Mouse (Mus musculus): ENCODE measurements at regions not wholly inside any gene's neighbourhood (a gene's known extent, or its start where the extent isn't known, plus 50 kb on each side); places are given as distances from the start of the nearest gene placed in this dataset.

DNA sequence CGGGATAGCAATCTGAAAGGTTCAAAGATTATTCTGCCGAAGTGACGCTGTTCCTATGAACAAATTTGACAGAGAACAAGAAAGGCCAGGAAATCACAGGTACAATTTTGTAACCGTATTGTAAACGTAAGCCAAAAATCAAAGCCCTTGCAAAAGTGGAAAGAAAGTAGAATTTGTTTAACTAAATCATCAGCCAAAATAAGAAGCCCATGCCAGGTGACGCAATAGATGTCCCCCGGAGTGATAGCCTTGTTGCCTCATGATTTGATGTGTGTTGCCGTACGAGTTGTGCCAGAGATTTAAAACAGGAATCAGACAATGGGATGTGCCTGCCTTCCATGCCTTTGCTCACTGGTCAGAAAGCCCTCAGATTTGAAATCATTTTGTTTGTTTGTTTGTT, 144.3 kb upstream of the Cdkn3 start:
- H3K4me1 ChIP-seq (ENCODE audit: control insufficient read depth in 2 of 2, insufficient read depth in 2 of 2, low read length in 2 of 2, poor library complexity in 1 of 2) = no peaks in the 10 kb centered on the region
- in situ Hi-C loops (cut with MboI; ENCODE audit: low sequenced_read_pairs in 2 of 2, unreplicated experiment in 2 of 2) = no loop called here
- no peak for DNase-seq (ENCODE audit: low read depth, low spot score)

DNA sequence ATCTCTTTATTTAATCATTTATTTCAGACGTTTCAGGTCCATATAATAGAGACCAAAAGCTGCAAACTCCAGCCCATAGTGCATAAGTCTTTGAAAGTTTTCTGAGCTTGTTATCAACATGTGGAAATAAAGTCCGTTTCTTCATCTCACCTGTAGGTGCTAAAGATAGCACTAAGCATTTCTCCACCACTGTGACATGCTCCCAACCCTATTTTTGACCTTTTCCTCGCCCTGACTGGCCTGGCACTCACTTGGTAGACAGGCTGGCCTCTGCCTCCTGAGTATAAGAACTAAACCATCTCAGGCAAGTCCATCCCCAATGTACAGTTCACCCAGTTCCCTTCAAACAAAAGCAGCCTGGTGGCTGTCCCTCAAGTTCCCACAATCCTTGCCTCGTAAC, 145.4 kb upstream of the Cdkn3 start:
- H3K27ac ChIP-seq (ENCODE audit: insufficient read depth, low read depth, low read length, poor library complexity, severe bottlenecking) = no peak overlapping the region
- H3K9ac ChIP-seq (ENCODE audit: insufficient read depth, low read depth, low read length, poor library complexity, severe bottlenecking) = no peak overlapping the region
- no peaks in the 10 kb centered on the region for H3K4me1 ChIP-seq (ENCODE audit: control insufficient read depth in 2 of 2, insufficient read depth in 2 of 2, low read length in 2 of 2, poor library complexity in 1 of 2)
- no peaks in the 10 kb centered on the region for H3K9me3 ChIP-seq (ENCODE audit: control insufficient read depth, insufficient read depth, low read depth, low read length)
- no peak overlapping the region for H3K4me3 ChIP-seq (ENCODE audit: insufficient read depth in 1 of 2, low read depth in 1 of 2, low read length in 2 of 2, poor library complexity in 1 of 2, severe bottlenecking in 1 of 2)
- H3K36me3 ChIP-seq (ENCODE audit: control insufficient read depth, insufficient read depth, low read length, poor library complexity, severe bottlenecking) = no peaks in the 10 kb centered on the region
- in situ Hi-C loops (cut with MboI; ENCODE audit: low sequenced_read_pairs in 2 of 2, unreplicated experiment in 2 of 2) = no loop called here
- TF ChIP-seq HCFC1 (IDR thresholded peaks at IDR 0.05; ENCODE audit: borderline replicate concordance, insufficient read depth, low read length) = no peak
- TF ChIP-seq ZNF384 (IDR thresholded peaks at IDR 0.05; ENCODE audit: low read depth, low read length) = no peak
- TF ChIP-seq ZC3H11A (IDR thresholded peaks at IDR 0.05; ENCODE audit: borderline replicate concordance, low read depth, low read length) = no peak
- no peak for TF ChIP-seq CHD2 (IDR thresholded peaks at IDR 0.05; ENCODE audit: low read depth, low read length)
- no peak for TF ChIP-seq MAFK (IDR thresholded peaks at IDR 0.05; ENCODE audit: insufficient read depth, low read depth, low read length)
- DNase-seq (ENCODE audit: low read depth, low spot score) = no peak

More for the DNA sequence above, 144.3 kb upstream of the Cdkn3 start:
- TF ChIP-seq MAFK (IDR thresholded peaks at IDR 0.05; ENCODE audit: insufficient read depth, low read depth, low read length) (no peak), ZC3H11A (IDR thresholded peaks at IDR 0.05; ENCODE audit: borderline replicate concordance, low read depth, low read length) (no peak), HCFC1 (IDR thresholded peaks at IDR 0.05; ENCODE audit: borderline replicate concordance, insufficient read depth, low read length) (no peak), ZNF384 (IDR thresholded peaks at IDR 0.05; ENCODE audit: low read depth, low read length) (no peak), CHD2 (IDR thresholded peaks at IDR 0.05; ENCODE audit: low read depth, low read length) (no peak)
- Histone ChIP-seq H3K36me3 (ENCODE audit: control insufficient read depth, insufficient read depth, low read length, poor library complexity, severe bottlenecking) (no peaks in the 10 kb centered on the region), H3K9me3 (ENCODE audit: control insufficient read depth, insufficient read depth, low read depth, low read length) (no peaks in the 10 kb centered on the region), H3K27ac (ENCODE audit: insufficient read depth, low read depth, low read length, poor library complexity, severe bottlenecking) (no peak overlapping the region), H3K9ac (ENCODE audit: insufficient read depth, low read depth, low read length, poor library complexity, severe bottlenecking) (no peak overlapping the region), H3K4me3 (ENCODE audit: insufficient read depth in 1 of 2, low read depth in 1 of 2, low read length in 2 of 2, poor library complexity in 1 of 2, severe bottlenecking in 1 of 2) (no peak overlapping the region)

DNA sequence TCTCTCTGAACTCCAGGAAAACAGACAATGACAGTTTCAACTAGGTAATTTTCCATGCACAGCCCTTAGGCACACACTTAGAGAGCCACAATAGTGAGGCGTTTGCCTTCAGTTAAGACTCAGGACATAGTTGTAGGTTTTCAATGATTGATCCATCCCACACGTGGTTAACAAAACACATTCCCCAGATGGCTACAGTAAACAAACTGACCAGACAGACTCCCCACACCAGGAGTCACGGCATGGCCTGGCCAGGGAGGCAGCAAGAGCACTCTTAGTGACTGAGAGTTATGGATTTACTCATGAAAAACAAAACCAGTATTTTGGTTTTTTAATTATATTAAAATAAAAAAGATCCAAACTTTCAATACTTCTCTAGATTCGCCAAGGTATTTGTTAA, 146.6 kb upstream of the Cdkn3 start:
- no peaks in the 10 kb centered on the region for H3K36me3 ChIP-seq (ENCODE audit: control insufficient read depth, insufficient read depth, low read length, poor library complexity, severe bottlenecking)
- H3K4me3 ChIP-seq (ENCODE audit: insufficient read depth in 1 of 2, low read depth in 1 of 2, low read length in 2 of 2, poor library complexity in 1 of 2, severe bottlenecking in 1 of 2) = no peak overlapping the region
- no peaks in the 10 kb centered on the region for H3K9me3 ChIP-seq (ENCODE audit: control insufficient read depth, insufficient read depth, low read depth, low read length)
- TF ChIP-seq MAFK (IDR thresholded peaks at IDR 0.05; ENCODE audit: insufficient read depth, low read depth, low read length) = no peak
- no peak for TF ChIP-seq HCFC1 (IDR thresholded peaks at IDR 0.05; ENCODE audit: borderline replicate concordance, insufficient read depth, low read length)
- TF ChIP-seq ZC3H11A (IDR thresholded peaks at IDR 0.05; ENCODE audit: borderline replicate concordance, low read depth, low read length) = no peak
- no peak for TF ChIP-seq CHD2 (IDR thresholded peaks at IDR 0.05; ENCODE audit: low read depth, low read length)
- no peak for TF ChIP-seq ZNF384 (IDR thresholded peaks at IDR 0.05; ENCODE audit: low read depth, low read length)
- no peak overlapping the region for H3K27ac ChIP-seq (ENCODE audit: insufficient read depth, low read depth, low read length, poor library complexity, severe bottlenecking)
- H3K9ac ChIP-seq (ENCODE audit: insufficient read depth, low read depth, low read length, poor library complexity, severe bottlenecking) = no peak overlapping the region
- no peaks in the 10 kb centered on the region for H3K4me1 ChIP-seq (ENCODE audit: control insufficient read depth in 2 of 2, insufficient read depth in 2 of 2, low read length in 2 of 2, poor library complexity in 1 of 2)
- in situ Hi-C loops (cut with MboI; ENCODE audit: low sequenced_read_pairs in 2 of 2, unreplicated experiment in 2 of 2) = no loop called here
- no peak for DNase-seq (ENCODE audit: low read depth, low spot score)

DNA sequence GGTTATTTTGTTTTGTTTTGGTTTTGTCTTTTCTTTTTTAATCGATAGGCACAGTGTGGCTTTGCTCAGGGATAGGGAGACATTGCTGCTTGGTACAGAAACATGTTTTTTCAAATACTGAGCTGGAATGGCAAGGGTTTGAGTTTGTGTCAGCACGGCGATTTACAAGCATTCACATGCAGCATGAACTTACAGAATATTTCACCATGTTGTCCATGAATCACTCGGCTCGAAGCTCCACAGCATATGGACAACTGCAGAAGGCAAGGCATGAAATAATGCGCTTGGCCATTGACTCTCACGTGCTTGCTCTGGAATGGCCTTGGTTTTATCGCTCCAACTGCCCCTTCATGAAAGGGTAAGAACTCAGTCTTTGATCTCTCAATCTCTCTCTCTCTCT, 147.1 kb upstream of the Cdkn3 start:
- TF ChIP-seq MAFK (IDR thresholded peaks at IDR 0.05; ENCODE audit: insufficient read depth, low read depth, low read length) (no peak), HCFC1 (IDR thresholded peaks at IDR 0.05; ENCODE audit: borderline replicate concordance, insufficient read depth, low read length) (no peak), CHD2 (IDR thresholded peaks at IDR 0.05; ENCODE audit: low read depth, low read length) (no peak), ZC3H11A (IDR thresholded peaks at IDR 0.05; ENCODE audit: borderline replicate concordance, low read depth, low read length) (no peak), ZNF384 (IDR thresholded peaks at IDR 0.05; ENCODE audit: low read depth, low read length) (no peak)
- Histone ChIP-seq H3K27ac (ENCODE audit: insufficient read depth, low read depth, low read length, poor library complexity, severe bottlenecking) (no peak overlapping the region), H3K9ac (ENCODE audit: insufficient read depth, low read depth, low read length, poor library complexity, severe bottlenecking) (no peak overlapping the region), H3K4me3 (ENCODE audit: insufficient read depth in 1 of 2, low read depth in 1 of 2, low read length in 2 of 2, poor library complexity in 1 of 2, severe bottlenecking in 1 of 2) (no peak overlapping the region), H3K9me3 (ENCODE audit: control insufficient read depth, insufficient read depth, low read depth, low read length) (no peaks in the 10 kb centered on the region), H3K36me3 (ENCODE audit: control insufficient read depth, insufficient read depth, low read length, poor library complexity, severe bottlenecking) (no peaks in the 10 kb centered on the region), H3K4me1 (ENCODE audit: control insufficient read depth in 2 of 2, insufficient read depth in 2 of 2, low read length in 2 of 2, poor library complexity in 1 of 2) (no peaks in the 10 kb centered on the region)
- no peak for DNase-seq (ENCODE audit: low read depth, low spot score)
- in situ Hi-C loops (cut with MboI; ENCODE audit: low sequenced_read_pairs in 2 of 2, unreplicated experiment in 2 of 2) = no loop called here

DNA sequence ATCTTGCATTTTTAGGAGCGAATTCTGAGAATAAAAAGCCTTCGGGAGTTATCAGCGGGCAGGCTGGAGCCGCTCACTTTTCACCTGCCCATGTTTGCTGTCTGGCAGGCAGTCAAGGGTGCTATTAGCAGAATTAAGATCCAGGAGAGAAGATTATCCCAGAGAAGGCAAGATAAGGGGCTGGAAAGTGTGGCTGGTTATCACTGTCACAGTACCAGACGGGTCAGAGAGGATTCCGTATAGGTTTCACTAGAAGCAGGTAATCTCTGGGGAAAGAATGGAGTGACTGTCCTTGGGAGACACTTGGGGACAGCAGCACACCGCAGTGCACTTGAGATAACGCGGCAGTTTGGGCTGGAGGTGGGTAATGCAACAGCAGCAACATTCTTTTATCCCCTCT, 147.8 kb upstream of the Cdkn3 start:
- in situ Hi-C loops (cut with MboI; ENCODE audit: low sequenced_read_pairs in 2 of 2, unreplicated experiment in 2 of 2) = no loop called here
- no peaks in the 10 kb centered on the region for H3K36me3 ChIP-seq (ENCODE audit: control insufficient read depth, insufficient read depth, low read length, poor library complexity, severe bottlenecking)
- no peaks in the 10 kb centered on the region for H3K9me3 ChIP-seq (ENCODE audit: control insufficient read depth, insufficient read depth, low read depth, low read length)
- TF ChIP-seq CHD2 (IDR thresholded peaks at IDR 0.05; ENCODE audit: low read depth, low read length) (no peak), MAFK (IDR thresholded peaks at IDR 0.05; ENCODE audit: insufficient read depth, low read depth, low read length) (no peak), HCFC1 (IDR thresholded peaks at IDR 0.05; ENCODE audit: borderline replicate concordance, insufficient read depth, low read length) (no peak), ZC3H11A (IDR thresholded peaks at IDR 0.05; ENCODE audit: borderline replicate concordance, low read depth, low read length) (no peak), ZNF384 (IDR thresholded peaks at IDR 0.05; ENCODE audit: low read depth, low read length) (no peak)
- no peaks in the 10 kb centered on the region for H3K4me1 ChIP-seq (ENCODE audit: control insufficient read depth in 2 of 2, insufficient read depth in 2 of 2, low read length in 2 of 2, poor library complexity in 1 of 2)
- no peak overlapping the region for H3K9ac ChIP-seq (ENCODE audit: insufficient read depth, low read depth, low read length, poor library complexity, severe bottlenecking)
- no peak overlapping the region for H3K27ac ChIP-seq (ENCODE audit: insufficient read depth, low read depth, low read length, poor library complexity, severe bottlenecking)
- H3K4me3 ChIP-seq (ENCODE audit: insufficient read depth in 1 of 2, low read depth in 1 of 2, low read length in 2 of 2, poor library complexity in 1 of 2, severe bottlenecking in 1 of 2) = no peak overlapping the region
- DNase-seq (ENCODE audit: low read depth, low spot score) = no peak
